Mouse (Mus musculus): Measurements from ENCODE around the gene Nlrp6.

- no peak for TF ChIP-seq CTCF (IDR thresholded peaks at IDR 0.05; ENCODE audit: borderline replicate concordance, insufficient read depth, low read length)
- TF ChIP-seq POLR2A (IDR thresholded peaks at IDR 0.05; ENCODE audit: low read depth, low read length) = no peak
Measured at GRCm38 (mm10) chr7:140894611-140895010, 26.1 kb upstream of the Nlrp6 start.

Measured in embryonic fibroblast, embryonic 13.5 days (primary cell).